Mouse (Mus musculus) hindbrain, embryonic 13.5 days (tissue): ENCODE results near the gene Cpsf6. TPM values are rescaled to one million over a fixed set of nuclear protein-coding genes. Genes with fewer than 3 reads are reported as not detected.

Source experiments
- ATAC-seq: fragments of 200-750 bp; cut with Nextera tagmentation; 2 replicates; pipeline ENCODE4 v1.8.0; 2017; ENCODE audit warnings: moderate TSS enrichment; ENCODE audit not compliant: low FRiP score
- H3K27ac ChIP-seq: fragments of 300-500 bp; sonication (generic); 2 replicates; pipeline ENCODE4 v1.5.1; 2015; ENCODE audit warnings: inconsistent platforms, mild to moderate bottlenecking, moderate library complexity
- H3K27me3 ChIP-seq: fragments of 300-500 bp; sonication (generic); 2 replicates; pipeline ENCODE4 v1.6.1; 2015; ENCODE audit warnings: mild to moderate bottlenecking, inconsistent platforms
- H3K36me3 ChIP-seq: fragments of 300-500 bp; sonication (generic); 2 replicates; pipeline ENCODE4 v1.6.1; 2015; ENCODE audit warnings: mild to moderate bottlenecking, inconsistent platforms
- H3K4me1 ChIP-seq: fragments of 300-500 bp; sonication (generic); replicated peaks from 2 replicates; pipeline ENCODE4 v1.6.1; 2015; ENCODE audit warnings: inconsistent platforms
- H3K4me2 ChIP-seq: fragments of 300-500 bp; sonication (generic); 2 replicates; pipeline ENCODE4 v1.6.1; 2015; ENCODE audit warnings: inconsistent platforms, mild to moderate bottlenecking, moderate library complexity
- H3K4me3 ChIP-seq: fragments of 300-500 bp; sonication (generic); 2 replicates; pipeline ENCODE4 v1.5.1; 2015; ENCODE audit warnings: mild to moderate bottlenecking, inconsistent platforms
- H3K9ac ChIP-seq: fragments of 300-500 bp; sonication (generic); 2 replicates; pipeline ENCODE4 v1.6.1; 2015; ENCODE audit warnings: mild to moderate bottlenecking, inconsistent platforms
- H3K9me3 ChIP-seq: fragments of 300-500 bp; sonication (generic); 2 replicates; pipeline ENCODE4 v1.6.1; 2016; ENCODE audit warnings: inconsistent platforms
- WGBS: fragments of 180-500 bp; shearing (Covaris S2); methylation state at CpG from one replicate; pipeline ENCODE4 v1.1.7; 2015; 5-methylcytosine and 5-hydroxymethylcytosine counted together
- polyA plus RNA-seq: library from polyadenylated mRNA; unstranded; fragments of >200 nt; fragmentation: Nextera tagmentation; extraction: Ambion mirVana; gene quantifications from 2 replicates; pipeline ENCODE4 v1.2.1, GENCODE M21; 2015

The Cpsf6 gene
- polyA plus RNA-seq, 1 experiment from 2014 or later, result 179 TPM

DNA sequence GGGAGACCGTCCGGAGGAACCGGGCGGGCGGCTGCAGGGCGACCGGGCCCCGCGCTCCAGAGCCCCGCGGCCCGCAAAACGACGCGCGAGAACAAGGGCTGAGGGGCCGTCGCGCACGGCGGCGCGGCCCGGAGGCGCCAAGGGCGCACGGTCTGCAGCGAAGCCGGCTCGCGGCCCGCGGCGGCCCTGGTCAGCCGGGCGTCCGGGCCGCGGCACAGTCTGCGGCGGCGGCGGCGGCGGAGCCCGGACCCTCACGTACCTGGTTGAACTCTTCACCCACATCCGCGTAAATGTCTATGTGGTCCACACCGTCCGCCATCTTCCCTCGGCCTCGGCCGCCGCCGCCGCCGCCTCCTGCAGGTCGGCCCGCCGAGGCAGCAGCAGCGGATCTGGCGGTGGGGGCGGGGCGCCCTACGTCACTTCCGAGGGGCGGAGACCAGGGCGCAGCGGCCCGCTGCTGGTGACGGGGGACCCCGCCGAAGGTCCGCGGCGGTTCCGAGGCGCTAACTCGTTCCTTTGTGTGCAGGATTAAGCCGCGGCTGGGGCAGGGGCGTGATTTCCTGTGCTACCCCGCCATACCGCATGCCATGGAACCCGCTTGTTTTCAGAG is 3.1 kb downstream of the Cpsf6 start:
- peak overlapping the region; percentile 76 for H3K4me2 ChIP-seq
- H3K9me3 ChIP-seq, result no peaks in the 10 kb centered on the region
- no peaks in the 10 kb centered on the region for H3K27me3 ChIP-seq
- peak overlapping the region; percentile 95 for H3K4me3 ChIP-seq
- ATAC-seq, result peak; percentile 97
- under 1% methylated on average over 68 of the region's 86 CpGs for WGBS
- peak overlapping the region; percentile 100 for H3K9ac ChIP-seq
- H3K36me3 ChIP-seq, result no peaks in the 10 kb centered on the region
- H3K4me1 ChIP-seq, result peaks cover 27% of the 10 kb centered on the region
- H3K27ac ChIP-seq, result peak overlapping the region; percentile 98

GRCm38 (mm10) chr10:117375841-117376579 is 3.8 kb downstream of the Cpsf6 start:
- Histone ChIP-seq H3K4me1 (peaks cover 30% of the 10 kb centered on the region), H3K4me2 (peak overlapping the region; percentile 76), H3K27ac (peak overlapping the region; percentile 98), H3K9ac (peak overlapping the region; percentile 100), H3K4me3 (peak overlapping the region; percentile 95), H3K36me3 (no peaks in the 10 kb centered on the region), H3K27me3 (no peaks in the 10 kb centered on the region), H3K9me3 (no peaks in the 10 kb centered on the region)
- WGBS, result under 1% methylated on average over 52 of the region's 74 CpGs
- ATAC-seq, result peak; percentile 64

GRCm38 (mm10) chr10:117375163-117375562 is 4.7 kb downstream of the Cpsf6 start:
- H3K27ac ChIP-seq, result peak overlapping the region; percentile 98; the same call in 1 of the 2 replicates
- ATAC-seq, result no peak
- WGBS, result 23% methylated on average over 10 of the region's 10 CpGs

GRCm38 (mm10) chr10:117363106-117363505 is 16.7 kb downstream of the Cpsf6 start:
- Histone ChIP-seq H3K4me3 (no peak overlapping the region), H3K9ac (no peak overlapping the region), H3K9me3 (no peaks in the 10 kb centered on the region), H3K27ac (no peak overlapping the region), H3K36me3 (peaks cover 59% of the 10 kb centered on the region), H3K4me1 (no peaks in the 10 kb centered on the region), H3K4me2 (no peak overlapping the region), H3K27me3 (no peaks in the 10 kb centered on the region)
- no peak for ATAC-seq
- WGBS, result 45% methylated on average over 3 of the region's 3 CpGs

More at GRCm38 (mm10) chr10:117375163-117375562, 4.7 kb downstream of the Cpsf6 start:
- Histone ChIP-seq H3K4me1 (peaks cover 30% of the 10 kb centered on the region), H3K27me3 (no peaks in the 10 kb centered on the region), H3K9ac (peak overlapping the region; percentile 100), H3K4me3 (peak overlapping the region; percentile 95), H3K36me3 (no peaks in the 10 kb centered on the region), H3K9me3 (no peaks in the 10 kb centered on the region), H3K4me2 (peak overlapping the region; percentile 76)

GRCm38 (mm10) chr10:117358891-117359290 is 20.9 kb downstream of the Cpsf6 start:
- 90% methylated on average over 11 of the region's 11 CpGs for WGBS
- Histone ChIP-seq H3K4me1 (no peaks in the 10 kb centered on the region), H3K4me3 (no peak overlapping the region), H3K9ac (no peak overlapping the region), H3K27me3 (no peaks in the 10 kb centered on the region), H3K27ac (no peak overlapping the region), H3K4me2 (no peak overlapping the region), H3K36me3 (peaks cover 69% of the 10 kb centered on the region), H3K9me3 (no peaks in the 10 kb centered on the region)
- no peak for ATAC-seq

GRCm38 (mm10) chr10:117343000-117343399 is 36.8 kb downstream of the Cpsf6 start:
- no peak for ATAC-seq
- H3K4me1 ChIP-seq, result no peaks in the 10 kb centered on the region
- H3K4me2 ChIP-seq, result no peak overlapping the region
- H3K36me3 ChIP-seq, result no peaks in the 10 kb centered on the region
- H3K27me3 ChIP-seq, result no peaks in the 10 kb centered on the region
- H3K27ac ChIP-seq, result no peak overlapping the region
- no peak overlapping the region for H3K9ac ChIP-seq
- H3K9me3 ChIP-seq, result no peaks in the 10 kb centered on the region
- H3K4me3 ChIP-seq, result no peak overlapping the region
- WGBS, result 96% methylated on average over 4 of the region's 4 CpGs

DNA sequence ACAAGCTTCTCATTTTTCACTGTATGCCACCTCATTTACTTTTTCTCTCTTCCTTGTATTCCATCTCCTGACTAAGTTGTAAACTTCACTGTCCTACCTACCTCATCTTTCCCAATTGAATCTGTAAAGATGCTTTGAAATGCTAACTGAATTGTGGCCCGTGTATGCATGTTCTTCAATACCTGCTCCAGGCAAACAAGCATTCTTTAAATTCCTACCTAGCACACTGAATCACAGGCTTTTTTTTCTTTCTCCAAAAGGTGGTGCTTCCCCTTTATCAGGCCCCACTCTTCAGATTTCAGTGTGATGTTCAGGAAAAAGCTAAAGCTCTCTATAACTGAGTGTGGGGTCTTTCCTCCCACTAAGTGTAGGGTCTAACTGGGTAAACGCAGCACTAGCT is 37.4 kb downstream of the Cpsf6 start:
- Histone ChIP-seq H3K27me3 (no peaks in the 10 kb centered on the region), H3K9ac (no peak overlapping the region), H3K27ac (no peak overlapping the region), H3K4me1 (no peaks in the 10 kb centered on the region), H3K36me3 (no peaks in the 10 kb centered on the region), H3K9me3 (no peaks in the 10 kb centered on the region), H3K4me2 (no peak overlapping the region), H3K4me3 (no peak overlapping the region)
- WGBS, result 83% methylated on average over 2 of the region's 2 CpGs
- ATAC-seq, result no peak

- Histone ChIP-seq H3K4me2 (no peak overlapping the region), H3K4me3 (no peak overlapping the region), H3K4me1 (no peaks in the 10 kb centered on the region), H3K9ac (no peak overlapping the region), H3K27me3 (no peaks in the 10 kb centered on the region), H3K27ac (no peak overlapping the region), H3K36me3 (no peaks in the 10 kb centered on the region), H3K9me3 (no peaks in the 10 kb centered on the region)
- WGBS, result 85% methylated on average over 4 of the region's 4 CpGs
- ATAC-seq, result 0 out of 2 replicates have a peak, but pooled peaks have one; percentile 15
Measured at GRCm38 (mm10) chr10:117341029-117341428, 38.8 kb downstream of the Cpsf6 start.

DNA sequence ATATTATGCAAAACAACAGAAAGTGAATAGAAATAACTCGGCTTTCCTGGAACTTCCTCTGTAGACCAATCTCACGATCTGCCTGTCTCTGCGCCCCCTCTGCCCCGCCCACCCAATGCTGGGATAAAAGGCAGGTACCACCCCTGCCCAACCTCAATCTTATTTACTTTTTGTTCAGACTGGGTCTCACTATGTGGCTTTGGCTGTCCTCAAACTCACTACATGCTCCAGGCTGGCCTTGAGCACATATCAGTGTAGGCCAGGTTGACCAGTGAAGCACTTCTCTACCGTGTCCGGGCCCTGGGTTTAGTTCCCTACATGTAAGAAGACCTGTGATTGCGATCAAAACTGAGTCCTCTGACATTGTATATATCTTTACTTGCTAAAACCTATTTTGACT is 40.6 kb downstream of the Cpsf6 start:
- Histone ChIP-seq H3K4me1 (no peaks in the 10 kb centered on the region), H3K4me3 (no peak overlapping the region), H3K9me3 (no peaks in the 10 kb centered on the region), H3K27ac (no peak overlapping the region), H3K4me2 (no peak overlapping the region), H3K9ac (no peak overlapping the region), H3K27me3 (no peaks in the 10 kb centered on the region), H3K36me3 (no peaks in the 10 kb centered on the region)
- ATAC-seq, result no peak
- WGBS, result 83% methylated on average over 7 of the region's 7 CpGs

- no peak for ATAC-seq
- no peaks in the 10 kb centered on the region for H3K36me3 ChIP-seq
- H3K4me1 ChIP-seq, result no peaks in the 10 kb centered on the region
- H3K4me3 ChIP-seq, result no peak overlapping the region
- H3K9ac ChIP-seq, result no peak overlapping the region
- no peak overlapping the region for H3K27ac ChIP-seq
- no peaks in the 10 kb centered on the region for H3K9me3 ChIP-seq
- no peaks in the 10 kb centered on the region for H3K27me3 ChIP-seq
- H3K4me2 ChIP-seq, result no peak overlapping the region
Measured at GRCm38 (mm10) chr10:117337946-117338345, 41.9 kb downstream of the Cpsf6 start.

- Histone ChIP-seq H3K27ac (no peak overlapping the region), H3K4me2 (no peak overlapping the region), H3K4me1 (no peaks in the 10 kb centered on the region), H3K4me3 (no peak overlapping the region), H3K36me3 (no peaks in the 10 kb centered on the region), H3K27me3 (no peaks in the 10 kb centered on the region), H3K9me3 (no peaks in the 10 kb centered on the region), H3K9ac (no peak overlapping the region)
- no peak for ATAC-seq
- WGBS, result 36% methylated on average over 4 of the region's 4 CpGs
Measured at GRCm38 (mm10) chr10:117335649-117336048, 44.2 kb downstream of the Cpsf6 start.

- Histone ChIP-seq H3K4me3 (no peak overlapping the region), H3K4me1 (no peaks in the 10 kb centered on the region), H3K4me2 (no peak overlapping the region), H3K9ac (no peak overlapping the region), H3K27ac (no peak overlapping the region), H3K36me3 (no peaks in the 10 kb centered on the region), H3K27me3 (no peaks in the 10 kb centered on the region), H3K9me3 (no peaks in the 10 kb centered on the region)
- 82% methylated on average over 5 of the region's 5 CpGs for WGBS
- ATAC-seq, result no peak
Measured at GRCm38 (mm10) chr10:117330521-117330920, 49.3 kb downstream of the Cpsf6 start.

GRCm38 (mm10) chr10:117323782-117324181 is 56.0 kb downstream of the Cpsf6 start:
- Histone ChIP-seq H3K27ac (no peak overlapping the region), H3K9me3 (no peaks in the 10 kb centered on the region), H3K4me3 (no peak overlapping the region), H3K4me2 (no peak overlapping the region), H3K27me3 (no peaks in the 10 kb centered on the region), H3K4me1 (no peaks in the 10 kb centered on the region), H3K36me3 (no peaks in the 10 kb centered on the region), H3K9ac (no peak overlapping the region)
- no peak for ATAC-seq
- WGBS, result 94% methylated on average over 7 of the region's 7 CpGs
